Mouse (Mus musculus): ENCODE measurements at regions not wholly inside any gene's neighbourhood (a gene's known extent, or its start where the extent isn't known, plus 50 kb on each side); places are given as distances from the start of the nearest gene placed in this dataset.

- DNase-seq = no peak
These were observed 137.8 kb upstream of the Gli2 start for GRCm38 (mm10) chr1:119191177-119191576.

DNA sequence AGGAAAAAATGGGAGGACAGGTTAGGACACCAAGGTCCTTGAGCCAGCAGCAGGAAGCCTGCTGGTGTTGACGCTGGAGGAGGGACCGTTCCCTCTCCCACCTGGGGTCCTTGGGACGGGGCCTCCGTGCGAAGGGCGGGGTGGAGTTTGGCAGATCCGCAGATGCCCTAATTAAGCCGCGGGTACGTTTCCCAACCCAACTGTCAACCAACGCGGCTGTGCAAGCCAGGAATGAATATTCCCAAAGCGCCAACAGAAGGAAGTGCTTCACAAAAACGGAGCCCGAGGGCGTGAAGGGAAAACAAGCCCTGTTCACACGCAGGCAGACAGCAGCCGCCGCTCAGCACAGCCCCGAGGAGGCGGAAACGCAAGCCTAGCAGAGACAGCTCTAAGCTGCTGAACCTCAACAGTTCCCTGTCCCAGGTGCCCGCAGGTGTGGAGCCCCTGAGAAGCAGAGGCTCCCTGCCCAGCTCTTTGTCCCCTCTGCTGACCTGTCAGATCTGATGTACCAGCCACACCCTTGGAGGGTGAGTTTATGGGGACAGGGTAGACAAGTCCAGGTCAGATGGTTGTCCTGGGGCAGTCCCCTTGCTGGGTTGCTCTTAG lies 136.1 kb upstream of the Gli2 start:
- peak; percentile 19 to 22 for DNase-seq

GRCm38 (mm10) chr1:119187301-119187700 lies 133.9 kb upstream of the Gli2 start:
- DNase-seq = no peak

- DNase-seq = no peak
These were observed 133.4 kb upstream of the Gli2 start for GRCm38 (mm10) chr1:119186856-119187255.

- no peak for DNase-seq
These were observed 130.3 kb upstream of the Gli2 start for GRCm38 (mm10) chr1:119183558-119184270.

DNA sequence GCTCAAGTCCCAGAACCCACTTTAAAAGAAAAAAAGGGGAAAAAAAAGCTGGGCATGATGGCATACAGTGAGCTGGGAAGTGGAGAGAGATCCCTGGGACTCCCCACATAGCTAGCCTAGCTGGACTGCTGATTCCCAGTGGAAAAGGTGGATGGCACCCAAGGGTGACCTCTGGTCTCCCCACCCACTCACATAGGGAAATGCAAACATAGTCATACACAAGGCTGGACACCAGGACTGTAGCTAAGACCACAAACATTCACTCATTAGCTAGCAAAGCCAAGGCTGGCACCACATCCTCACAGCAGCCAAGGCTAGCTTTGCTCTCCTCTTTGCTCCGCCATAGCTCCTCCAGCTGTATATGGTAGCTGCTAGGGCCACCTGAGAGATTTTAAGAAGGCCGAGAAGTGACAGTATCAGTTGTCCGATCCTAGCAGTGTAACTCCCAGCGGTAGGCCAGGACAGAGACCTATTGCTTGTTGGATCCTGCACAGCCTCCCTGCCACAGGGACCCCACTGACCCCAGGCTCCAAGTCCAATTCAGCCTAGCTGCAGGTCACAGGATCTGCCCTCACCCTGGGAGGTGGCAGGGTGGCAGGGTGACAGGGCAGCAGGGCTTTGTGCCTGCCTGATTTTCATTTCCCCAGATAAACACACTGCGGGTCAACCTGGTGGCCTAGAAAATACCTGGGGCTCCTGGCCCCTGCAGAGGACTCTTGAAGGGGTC lies 119.8 kb upstream of the Gli2 start:
- no peak for DNase-seq

DNA sequence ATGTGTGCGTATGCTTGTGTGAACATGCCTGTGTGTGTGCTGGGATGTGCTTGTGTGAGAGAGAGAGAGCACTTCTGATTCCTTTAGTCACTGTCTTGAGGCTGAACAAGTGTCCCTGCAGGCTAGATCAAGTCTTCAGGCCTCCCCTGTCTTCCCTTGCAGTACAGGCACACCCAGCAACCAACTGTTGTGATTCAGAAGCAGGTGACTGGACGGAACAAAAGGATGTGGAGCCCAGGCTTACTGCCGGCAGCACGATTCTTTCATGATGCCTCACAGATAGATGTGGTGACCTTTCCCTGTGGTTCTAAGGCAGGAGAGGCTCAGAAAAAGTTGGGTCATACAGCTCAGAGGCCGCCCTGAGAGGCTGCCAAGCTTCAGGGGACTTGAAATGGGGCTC lies 114.0 kb upstream of the Gli2 start:
- no peak for DNase-seq

GRCm38 (mm10) chr1:119166286-119166685 lies 112.9 kb upstream of the Gli2 start:
- DNase-seq = no peak

GRCm38 (mm10) chr1:119164811-119165210 lies 111.4 kb upstream of the Gli2 start:
- DNase-seq = no peak

GRCm38 (mm10) chr1:119163846-119164245 lies 110.4 kb upstream of the Gli2 start:
- DNase-seq = peak; percentile 9 to 20

- peak; percentile 13 to 20 for DNase-seq
These were observed 109.8 kb upstream of the Gli2 start for GRCm38 (mm10) chr1:119163114-119163740.

GRCm38 (mm10) chr1:119161751-119162150 lies 108.3 kb upstream of the Gli2 start:
- no peak for DNase-seq

DNA sequence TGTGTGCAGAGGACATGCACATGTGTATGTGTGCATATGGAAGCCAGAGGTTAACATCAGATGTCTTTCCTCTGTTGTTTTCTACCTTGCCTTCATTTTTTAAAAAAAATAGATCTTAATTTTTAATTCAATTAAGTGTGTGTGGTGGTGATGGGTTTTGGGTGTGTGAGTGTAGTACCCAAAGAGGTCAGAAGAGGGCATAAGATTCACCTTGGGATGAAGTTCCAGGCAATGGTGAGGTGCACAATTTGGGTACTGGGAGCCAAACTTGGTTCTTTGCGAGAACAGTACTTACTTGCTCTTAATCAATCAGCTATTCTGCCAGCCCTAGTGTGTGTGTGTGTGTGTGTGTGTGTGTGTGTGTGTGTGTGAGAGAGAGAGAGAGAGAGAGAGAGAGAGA lies 106.9 kb upstream of the Gli2 start:
- DNase-seq = peak in 1 of 2 experiments; percentile 17

DNA sequence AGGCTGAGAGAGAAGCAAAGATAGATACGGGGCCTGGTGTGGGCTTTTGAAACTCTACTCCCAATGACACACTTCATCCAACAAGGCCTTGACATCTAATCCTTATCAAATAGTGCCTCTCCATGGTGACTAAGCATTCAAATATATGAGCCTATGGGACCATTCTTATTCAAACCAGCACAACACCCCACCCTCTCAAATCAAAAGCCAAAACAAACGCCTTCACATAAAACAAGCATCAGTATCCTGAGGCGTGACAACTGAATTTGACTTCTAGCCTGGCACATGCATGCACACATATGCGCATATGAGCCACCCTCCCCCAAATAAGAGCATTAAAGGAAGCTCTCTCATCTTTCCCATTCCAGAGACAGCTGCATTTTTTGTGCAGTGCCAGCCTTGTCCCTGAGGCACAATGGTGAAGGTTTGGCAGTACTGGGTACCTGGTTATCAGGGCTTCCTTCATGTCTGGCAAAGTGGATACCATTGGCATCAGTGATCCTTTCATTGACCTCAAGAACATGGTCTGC lies 103.8 kb upstream of the Gli2 start:
- no peak for DNase-seq

- no peak for DNase-seq
These were observed 100.2 kb upstream of the Gli2 start for GRCm38 (mm10) chr1:119153619-119154018.

GRCm38 (mm10) chr1:119152776-119153175 lies 99.4 kb upstream of the Gli2 start:
- peak in 1 of 2 experiments; percentile 13 for DNase-seq

GRCm38 (mm10) chr1:119147506-119147905 lies 94.1 kb upstream of the Gli2 start:
- no peak for DNase-seq

DNA sequence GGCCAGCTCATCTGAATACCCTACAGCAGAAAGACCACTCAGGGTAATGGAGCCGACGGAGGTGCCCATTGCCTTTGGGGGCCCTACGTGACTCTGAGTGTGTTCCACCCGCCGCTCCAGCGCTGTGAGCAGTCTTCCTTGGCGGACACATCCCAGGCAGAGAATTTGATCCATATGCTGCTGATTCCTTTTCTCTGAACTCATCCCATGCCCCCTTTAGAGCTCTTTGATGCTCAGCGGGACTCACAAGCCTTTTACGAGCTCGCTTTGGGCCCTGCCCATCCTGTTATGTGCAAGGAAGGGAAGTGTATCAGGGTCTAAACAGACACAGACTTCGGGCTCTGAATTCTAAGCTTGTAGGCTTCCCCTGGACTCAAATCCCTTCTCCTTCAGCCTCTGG lies 90.4 kb upstream of the Gli2 start:
- DNase-seq = no peak

- DNase-seq = peak; percentile 27 to 42
These were observed 75.6 kb upstream of the Gli2 start for GRCm38 (mm10) chr1:119129039-119129438.

DNA sequence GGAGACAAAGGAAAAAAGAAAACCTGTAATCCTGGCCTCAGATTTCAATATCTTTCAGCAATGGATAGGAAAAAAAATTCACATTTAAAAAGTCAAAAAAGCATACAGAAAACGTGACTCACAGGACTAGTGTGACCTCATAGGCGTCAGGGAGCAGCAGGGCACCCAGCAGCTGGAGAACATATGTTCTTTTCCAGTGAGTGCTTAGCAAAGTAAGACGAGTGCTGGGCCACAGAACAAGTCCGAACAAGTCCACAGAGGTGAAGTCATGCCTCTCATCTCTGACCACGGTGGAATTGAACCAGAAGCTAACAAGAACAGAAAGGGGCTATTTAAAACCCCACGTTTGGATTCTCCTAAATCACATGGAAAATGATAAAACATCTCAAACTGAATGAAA lies 72.1 kb upstream of the Gli2 start:
- DNase-seq = peak in 1 of 2 experiments; percentile 24

DNA sequence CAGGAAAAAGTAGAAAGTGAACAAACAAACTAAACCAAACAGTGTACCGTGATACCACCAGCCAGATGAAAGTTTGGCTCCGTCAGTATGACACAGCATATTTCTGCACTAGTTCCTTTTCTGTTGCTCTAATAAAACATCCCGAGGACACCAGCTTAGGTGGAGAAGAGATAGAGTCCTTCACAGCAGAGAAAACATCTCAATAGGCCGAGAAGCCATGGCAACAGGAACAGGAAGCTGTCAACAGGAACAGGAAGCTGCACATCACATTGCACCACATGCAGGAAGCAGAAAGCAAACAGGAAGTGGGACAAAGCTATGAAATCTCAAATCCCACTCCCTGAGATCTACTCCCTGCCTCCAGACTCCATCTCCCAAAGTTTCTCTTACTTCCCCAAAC lies 71.4 kb upstream of the Gli2 start:
- DNase-seq = no peak

- DNase-seq = no peak
These were observed 70.6 kb upstream of the Gli2 start for GRCm38 (mm10) chr1:119124063-119124462.

- no peak for DNase-seq
These were observed 70.0 kb upstream of the Gli2 start for GRCm38 (mm10) chr1:119123402-119123801.
